Mouse (Mus musculus) ES-E14 (cell line): ENCODE results near the gene Tmem240. TPM values are rescaled to one million over a fixed set of nuclear protein-coding genes. Genes with fewer than 3 reads are reported as not detected.
A peak's percentile ranks its signal among the peaks of the same experiment; 100 is the strongest.

ENCODE experiments used
- DNase-seq: peaks from one replicate; pipeline ENCODE4 v3.0.0-alpha.2; 2013; ENCODE audit warnings: low read depth, low spot score
- H3K27ac ChIP-seq: 2 replicates; pipeline ENCODE4 v1.5.1; 2012; ENCODE audit warnings: low read depth, mild to moderate bottlenecking, low read length, moderate library complexity, mixed read lengths; ENCODE audit not compliant: poor library complexity, insufficient read depth, severe bottlenecking
- H3K36me3 ChIP-seq: 2 replicates; pipeline ENCODE4 v1.6.1; 2012; ENCODE audit warnings: mild to moderate bottlenecking, low read length, moderate library complexity, mixed read lengths; ENCODE audit not compliant: control insufficient read depth, poor library complexity, insufficient read depth, severe bottlenecking
- H3K4me1 ChIP-seq, 2 experiments: fragments of 150-350 bp in 1 of 2; sonication (generic) in 1 of 2; 2 replicates each; pipeline ENCODE4 v1.6.1; 2012; ENCODE audit warnings: low read length in 2 of 2, mild to moderate bottlenecking in 1 of 2, mixed read lengths in 1 of 2; ENCODE audit not compliant: control insufficient read depth in 2 of 2, insufficient read depth in 2 of 2, poor library complexity in 1 of 2
- H3K4me3 ChIP-seq, 2 experiments: fragments of 150-350 bp in 1 of 2; sonication (generic) in 1 of 2; 2 replicates each; pipeline ENCODE4 v1.5.1; 2012; ENCODE audit warnings: low read length in 2 of 2, low read depth in 1 of 2, mild to moderate bottlenecking in 1 of 2, mixed read lengths in 1 of 2; ENCODE audit not compliant: insufficient read depth in 1 of 2, poor library complexity in 1 of 2, severe bottlenecking in 1 of 2
- H3K9ac ChIP-seq: 2 replicates; pipeline ENCODE4 v1.6.1; 2012; ENCODE audit warnings: low read depth, mild to moderate bottlenecking, low read length, mixed read lengths; ENCODE audit not compliant: poor library complexity, insufficient read depth, severe bottlenecking
- H3K9me3 ChIP-seq: fragments of 150-350 bp; sonication (generic); 2 replicates; pipeline ENCODE4 v1.6.1; 2012; ENCODE audit warnings: low read depth, mild to moderate bottlenecking, low read length; ENCODE audit not compliant: control insufficient read depth, insufficient read depth
- CHD2 ChIP-seq: IDR thresholded peaks from 2 replicates; pipeline ENCODE4 v1.6.1; 2014; ENCODE audit warnings: mild to moderate bottlenecking, low read depth, low read length, inconsistent platforms
- HCFC1 ChIP-seq: IDR thresholded peaks from 2 replicates; pipeline ENCODE4 v1.6.1; 2012; ENCODE audit warnings: low read length, inconsistent platforms, borderline replicate concordance; ENCODE audit not compliant: insufficient read depth
- MAFK ChIP-seq: IDR thresholded peaks from 2 replicates; pipeline ENCODE4 v1.6.1; 2014; ENCODE audit warnings: mild to moderate bottlenecking, low read depth, low read length, inconsistent platforms; ENCODE audit not compliant: insufficient read depth
- ZC3H11A ChIP-seq: IDR thresholded peaks from 2 replicates; pipeline ENCODE4 v1.6.1; 2012; ENCODE audit warnings: low read depth, mild to moderate bottlenecking, inconsistent platforms, low read length, borderline replicate concordance
- ZNF384 ChIP-seq: IDR thresholded peaks from 2 replicates; pipeline ENCODE4 v1.6.1; 2012; ENCODE audit warnings: low read depth, low read length, inconsistent platforms
- in situ Hi-C, 2 experiments: fragments of 600-800 bp; cut with MboI; formaldehyde crosslinking; loops; one replicate each; pipeline ENCODE4 v1.15.1; 2025; ENCODE audit warnings: low sequenced_read_pairs in 2 of 2, inconsistent platforms in 1 of 2; ENCODE audit not compliant: unreplicated experiment in 2 of 2
- total RNA-seq: library from RNA; depleted of rRNA; stranded (reverse); fragments of 300-350 nt; gene quantifications from 2 replicates; pipeline ENCODE4 v1.2.3, GENCODE M21; 2012

Tmem240 gene
- total RNA-seq, 1 experiment: 0.22 TPM

- H3K27ac ChIP-seq: no peak overlapping the region
- peaks cover 11% of the 10 kb centered on the region; the same call in 1 of the 2 replicates for H3K36me3 ChIP-seq
- peaks cover 0 to 12% of the 10 kb centered on the region in 2 experiments; a peak in 2 of 4 replicates for H3K4me1 ChIP-seq
- no peak for TF ChIP-seq CHD2
- no peak for TF ChIP-seq ZC3H11A
- no peak for TF ChIP-seq MAFK
- no peak for TF ChIP-seq ZNF384
- TF ChIP-seq HCFC1: no peak
- H3K9me3 ChIP-seq: no peaks in the 10 kb centered on the region
- H3K9ac ChIP-seq: no peak overlapping the region
- in situ Hi-C loops: no loop called here
- H3K4me3 ChIP-seq: no peak overlapping the region
- DNase-seq: no peak
Observed at GRCm38 (mm10) chr4:155733267-155733666, 1.3 kb upstream of the Tmem240 start.

GRCm38 (mm10) chr4:155734951-155735702 is 527 bp downstream of the Tmem240 start:
- Histone ChIP-seq H3K36me3 (peaks cover 13% of the 10 kb centered on the region), H3K9me3 (no peaks in the 10 kb centered on the region), H3K9ac (peak overlapping the region; percentile 74), H3K4me1 (peaks cover 0 to 17% of the 10 kb centered on the region in 2 experiments; a peak in 2 of 4 replicates), H3K4me3 (peak overlapping the region; percentile 54 to 83), H3K27ac (no peak overlapping the region)
- in situ Hi-C loops: no loop called here
- TF ChIP-seq HCFC1 (no peak), MAFK (no peak), ZNF384 (no peak), CHD2 (no peak), ZC3H11A (no peak)
- DNase-seq: no peak

- H3K36me3 ChIP-seq: peaks cover 19% of the 10 kb centered on the region
- peak overlapping the region; percentile 54 to 83 for H3K4me3 ChIP-seq
- H3K9me3 ChIP-seq: no peaks in the 10 kb centered on the region
- H3K9ac ChIP-seq: peak overlapping the region; percentile 74
- TF ChIP-seq ZNF384 (no peak), MAFK (no peak), ZC3H11A (no peak), HCFC1 (no peak), CHD2 (no peak)
- H3K4me1 ChIP-seq: peaks cover 0 to 22% of the 10 kb centered on the region in 2 experiments; a peak in 2 of 4 replicates
- H3K27ac ChIP-seq: no peak overlapping the region
- DNase-seq: no peak
- in situ Hi-C loops: no loop called here
Observed at GRCm38 (mm10) chr4:155735788-155736187, 1.2 kb downstream of the Tmem240 start.

- Histone ChIP-seq H3K36me3 (peaks cover 22% of the 10 kb centered on the region), H3K27ac (no peak overlapping the region), H3K4me1 (peaks cover 0 to 22% of the 10 kb centered on the region in 2 experiments; a peak in 2 of 4 replicates), H3K9me3 (no peaks in the 10 kb centered on the region), H3K9ac (no peak overlapping the region), H3K4me3 (no peak overlapping the region)
- TF ChIP-seq ZNF384: no peak
- no peak for TF ChIP-seq HCFC1
- TF ChIP-seq ZC3H11A: no peak
- no peak for TF ChIP-seq MAFK
- TF ChIP-seq CHD2: no peak
- DNase-seq: no peak
- in situ Hi-C loops: no loop called here
Observed at GRCm38 (mm10) chr4:155736421-155736820, 1.8 kb downstream of the Tmem240 start.
